Mouse (Mus musculus): ENCODE measurements around the gene Fbxo48. TPM values are rescaled to one million over a fixed set of nuclear protein-coding genes. Genes with fewer than 3 reads are reported as not detected.

Fbxo48 gene
- polyA plus RNA-seq, 1 experiment = 0.08 TPM

- Histone ChIP-seq H3K4me3 (ENCODE audit: insufficient read depth, low read depth, low read length) (no peak overlapping the region), H3K4me1 (ENCODE audit: control insufficient read depth, insufficient read depth, low read length) (no peaks in the 10 kb centered on the region), H3K36me3 (ENCODE audit: control insufficient read depth, insufficient read depth, low read length) (peaks cover 2% of the 10 kb centered on the region; the same call in 1 of the 2 replicates), H3K27ac (ENCODE audit: insufficient read depth, low read depth, low read length) (no peak overlapping the region), H3K27me3 (replicated peaks; ENCODE audit: control insufficient read depth, insufficient read depth, low read length) (no peaks in the 10 kb centered on the region)
- no peak for DNase-seq
- 97% methylated on average over 2 of the region's 2 CpGs for WGBS
- TF ChIP-seq CTCF (conservative IDR thresholded peaks at IDR 0.05; ENCODE audit: insufficient read depth, insufficient read length, low read depth, low read length) (no peak), POLR2A (IDR thresholded peaks at IDR 0.05; ENCODE audit: low read depth, low read length) (no peak)
These were observed 33.7 kb upstream of the Fbxo48 start for GRCm38 (mm10) chr11:16917512-16917911.

GRCm38 (mm10) chr11:16932159-16932558 is 19.0 kb upstream of the Fbxo48 start:
- no peak for TF ChIP-seq POLR2A (IDR thresholded peaks at IDR 0.05; ENCODE audit: low read depth, low read length)
- no peak for TF ChIP-seq CTCF (conservative IDR thresholded peaks at IDR 0.05; ENCODE audit: insufficient read depth, insufficient read length, low read depth, low read length)
- no peak overlapping the region for H3K4me3 ChIP-seq (ENCODE audit: insufficient read depth, low read depth, low read length)
- no peaks in the 10 kb centered on the region for H3K4me1 ChIP-seq (ENCODE audit: control insufficient read depth, insufficient read depth, low read length)
- H3K27me3 ChIP-seq (replicated peaks; ENCODE audit: control insufficient read depth, insufficient read depth, low read length) = no peaks in the 10 kb centered on the region
- no peak overlapping the region for H3K27ac ChIP-seq (ENCODE audit: insufficient read depth, low read depth, low read length)
- H3K36me3 ChIP-seq (ENCODE audit: control insufficient read depth, insufficient read depth, low read length) = no peaks in the 10 kb centered on the region
- peak; percentile 14 for DNase-seq
- 92% methylated on average over 3 of the region's 3 CpGs for WGBS

- TF ChIP-seq CTCF (conservative IDR thresholded peaks at IDR 0.05; ENCODE audit: insufficient read depth, insufficient read length, low read depth, low read length) = no peak
- TF ChIP-seq POLR2A (IDR thresholded peaks at IDR 0.05; ENCODE audit: low read depth, low read length) = no peak
- Histone ChIP-seq H3K4me1 (ENCODE audit: control insufficient read depth, insufficient read depth, low read length) (no peaks in the 10 kb centered on the region), H3K4me3 (ENCODE audit: insufficient read depth, low read depth, low read length) (no peak overlapping the region), H3K36me3 (ENCODE audit: control insufficient read depth, insufficient read depth, low read length) (no peaks in the 10 kb centered on the region), H3K27me3 (replicated peaks; ENCODE audit: control insufficient read depth, insufficient read depth, low read length) (no peaks in the 10 kb centered on the region), H3K27ac (ENCODE audit: insufficient read depth, low read depth, low read length) (no peak overlapping the region)
- 52% methylated on average over 6 of the region's 6 CpGs for WGBS
- DNase-seq = peak; percentile 62
These were observed 15.5 kb upstream of the Fbxo48 start for GRCm38 (mm10) chr11:16935577-16936236.

GRCm38 (mm10) chr11:16941103-16941793 is 9.9 kb upstream of the Fbxo48 start:
- no peak for TF ChIP-seq POLR2A (IDR thresholded peaks at IDR 0.05; ENCODE audit: low read depth, low read length)
- WGBS = 75% methylated on average over 4 of the region's 4 CpGs

GRCm38 (mm10) chr11:16941973-16942452 is 9.2 kb upstream of the Fbxo48 start:
- no peak for DNase-seq
- H3K36me3 ChIP-seq (ENCODE audit: control insufficient read depth, insufficient read depth, low read length) = no peaks in the 10 kb centered on the region
- no peak overlapping the region for H3K27ac ChIP-seq (ENCODE audit: insufficient read depth, low read depth, low read length)
- no peak overlapping the region for H3K4me3 ChIP-seq (ENCODE audit: insufficient read depth, low read depth, low read length)
- no peaks in the 10 kb centered on the region for H3K4me1 ChIP-seq (ENCODE audit: control insufficient read depth, insufficient read depth, low read length)
- no peaks in the 10 kb centered on the region for H3K27me3 ChIP-seq (replicated peaks; ENCODE audit: control insufficient read depth, insufficient read depth, low read length)
- WGBS = 71% methylated on average over 4 of the region's 4 CpGs
- TF ChIP-seq POLR2A (IDR thresholded peaks at IDR 0.05; ENCODE audit: low read depth, low read length) (no peak), CTCF (conservative IDR thresholded peaks at IDR 0.05; ENCODE audit: insufficient read depth, insufficient read length, low read depth, low read length) (no peak)

More at GRCm38 (mm10) chr11:16941103-16941793, 9.9 kb upstream of the Fbxo48 start:
- Histone ChIP-seq H3K4me3 (ENCODE audit: insufficient read depth, low read depth, low read length) (no peak overlapping the region), H3K4me1 (ENCODE audit: control insufficient read depth, insufficient read depth, low read length) (no peaks in the 10 kb centered on the region), H3K36me3 (ENCODE audit: control insufficient read depth, insufficient read depth, low read length) (no peaks in the 10 kb centered on the region), H3K27ac (ENCODE audit: insufficient read depth, low read depth, low read length) (no peak overlapping the region), H3K27me3 (replicated peaks; ENCODE audit: control insufficient read depth, insufficient read depth, low read length) (no peaks in the 10 kb centered on the region)
- no peak for DNase-seq

- H3K27me3 ChIP-seq (replicated peaks; ENCODE audit: control insufficient read depth, insufficient read depth, low read length) = no peaks in the 10 kb centered on the region
- WGBS = 74% methylated on average over 4 of the region's 4 CpGs
- DNase-seq = no peak
- H3K4me3 ChIP-seq (ENCODE audit: insufficient read depth, low read depth, low read length) = no peak overlapping the region
- no peaks in the 10 kb centered on the region for H3K4me1 ChIP-seq (ENCODE audit: control insufficient read depth, insufficient read depth, low read length)
- H3K27ac ChIP-seq (ENCODE audit: insufficient read depth, low read depth, low read length) = no peak overlapping the region
- TF ChIP-seq CTCF (conservative IDR thresholded peaks at IDR 0.05; ENCODE audit: insufficient read depth, insufficient read length, low read depth, low read length) = no peak
- no peak for TF ChIP-seq POLR2A (IDR thresholded peaks at IDR 0.05; ENCODE audit: low read depth, low read length)
- H3K36me3 ChIP-seq (ENCODE audit: control insufficient read depth, insufficient read depth, low read length) = no peaks in the 10 kb centered on the region
These were observed 8.2 kb upstream of the Fbxo48 start for GRCm38 (mm10) chr11:16943016-16943415.

GRCm38 (mm10) chr11:16948756-16949155 is 2.4 kb upstream of the Fbxo48 start:
- no peak for TF ChIP-seq CTCF (conservative IDR thresholded peaks at IDR 0.05; ENCODE audit: insufficient read depth, insufficient read length, low read depth, low read length)
- TF ChIP-seq POLR2A (IDR thresholded peaks at IDR 0.05; ENCODE audit: low read depth, low read length) = no peak
- DNase-seq = peak; percentile 56
- H3K27ac ChIP-seq (ENCODE audit: insufficient read depth, low read depth, low read length) = no peak overlapping the region

More at GRCm38 (mm10) chr11:16948756-16949155, 2.4 kb upstream of the Fbxo48 start:
- peaks cover 2% of the 10 kb centered on the region; the same call in 1 of the 2 replicates for H3K4me1 ChIP-seq (ENCODE audit: control insufficient read depth, insufficient read depth, low read length)
- no peaks in the 10 kb centered on the region for H3K27me3 ChIP-seq (replicated peaks; ENCODE audit: control insufficient read depth, insufficient read depth, low read length)
- H3K4me3 ChIP-seq (ENCODE audit: insufficient read depth, low read depth, low read length) = no peak overlapping the region
- no peaks in the 10 kb centered on the region for H3K36me3 ChIP-seq (ENCODE audit: control insufficient read depth, insufficient read depth, low read length)
- 2% methylated on average over 1 of the region's 1 CpGs for WGBS

Data from kidney, adult 2 months (tissue).